Mouse (Mus musculus) embryonic fibroblast, embryonic 13.5 days (primary cell): ENCODE data around the gene Id3. TPM values are rescaled to one million over a fixed set of nuclear protein-coding genes. Genes with fewer than 3 reads are reported as not detected.
A peak's percentile ranks its signal among the peaks of the same experiment; 100 is the strongest.

ENCODE experiments used
- H3K27ac ChIP-seq: 2 replicates; pipeline ENCODE4 v1.5.1; 2012; ENCODE audit warnings: low read length, control low read depth, inconsistent platforms; ENCODE audit not compliant: insufficient read depth
- H3K4me1 ChIP-seq: 2 replicates; pipeline ENCODE4 v1.6.1; 2011; ENCODE audit warnings: low read length; ENCODE audit not compliant: control insufficient read depth, insufficient read depth
- H3K4me3 ChIP-seq: 2 replicates; pipeline ENCODE4 v1.5.1; 2011; ENCODE audit warnings: mild to moderate bottlenecking, control low read depth, low read length; ENCODE audit not compliant: insufficient read depth
- CTCF ChIP-seq: IDR thresholded peaks from 2 replicates; pipeline ENCODE4 v1.5.1; 2011; ENCODE audit warnings: mild to moderate bottlenecking, control low read depth, low read length, moderate library complexity, borderline replicate concordance; ENCODE audit not compliant: insufficient read depth
- POLR2A ChIP-seq: IDR thresholded peaks from 2 replicates; pipeline ENCODE4 v1.6.1; 2011; ENCODE audit warnings: low read depth, mild to moderate bottlenecking, control low read depth, low read length, moderate library complexity
- polyA plus RNA-seq: library from polyadenylated mRNA; stranded (reverse); fragments of >200 nt; gene quantifications from 2 replicates; pipeline ENCODE4 v1.2.4, GENCODE M21; 2011; ENCODE audit warnings: low read depth; ENCODE audit not compliant: missing spikeins, insufficient read length

The Id3 gene
- polyA plus RNA-seq, 1 experiment, result 239 TPM

GRCm38 (mm10) chr4:136177244-136177611, 33.9 kb downstream of the Id3 start:
- Histone ChIP-seq H3K27ac (no peak overlapping the region), H3K4me3 (no peak overlapping the region), H3K4me1 (peaks cover 12% of the 10 kb centered on the region; the same call in 1 of the 2 replicates)
- TF ChIP-seq POLR2A (no peak), CTCF (no peak)

GRCm38 (mm10) chr4:136177612-136178474, 34.5 kb downstream of the Id3 start:
- TF ChIP-seq POLR2A (no peak), CTCF (no peak)
- no peak overlapping the region for H3K4me3 ChIP-seq
- peaks cover 12% of the 10 kb centered on the region; the same call in 1 of the 2 replicates for H3K4me1 ChIP-seq
- no peak overlapping the region for H3K27ac ChIP-seq

- H3K27ac ChIP-seq, result no peak overlapping the region
- no peak overlapping the region for H3K4me3 ChIP-seq
- H3K4me1 ChIP-seq, result peaks cover 10% of the 10 kb centered on the region; the same call in 1 of the 2 replicates
- TF ChIP-seq POLR2A (no peak), CTCF (no peak)
These were observed 35.2 kb downstream of the Id3 start for GRCm38 (mm10) chr4:136178475-136178921.

- H3K4me1 ChIP-seq, result peaks cover 9% of the 10 kb centered on the region; the same call in 1 of the 2 replicates
- no peak overlapping the region for H3K4me3 ChIP-seq
- H3K27ac ChIP-seq, result peak overlapping the region; percentile 27; the same call in 1 of the 2 replicates
- TF ChIP-seq CTCF, result no peak
- no peak for TF ChIP-seq POLR2A
These were observed 36.2 kb downstream of the Id3 start for GRCm38 (mm10) chr4:136179456-136179855.

- H3K4me3 ChIP-seq, result no peak overlapping the region
- H3K4me1 ChIP-seq, result peaks cover 11% of the 10 kb centered on the region; the same call in 1 of the 2 replicates
- H3K27ac ChIP-seq, result peak overlapping the region; percentile 5; the same call in 1 of the 2 replicates
- TF ChIP-seq POLR2A, result no peak
- TF ChIP-seq CTCF, result peak; percentile 64; the same call in 1 of the 2 replicates
These were observed 36.7 kb downstream of the Id3 start for GRCm38 (mm10) chr4:136179998-136180397.

GRCm38 (mm10) chr4:136180408-136181330, 37.4 kb downstream of the Id3 start:
- peaks cover 16% of the 10 kb centered on the region for H3K4me1 ChIP-seq
- peak overlapping the region; percentile 5; the same call in 1 of the 2 replicates for H3K27ac ChIP-seq
- no peak for TF ChIP-seq CTCF
- TF ChIP-seq POLR2A, result peak; percentile 45; the same call in 1 of the 2 replicates
- no peak overlapping the region for H3K4me3 ChIP-seq

- Histone ChIP-seq H3K27ac (no peak overlapping the region), H3K4me1 (peaks cover 23% of the 10 kb centered on the region), H3K4me3 (no peak overlapping the region)
- no peak for TF ChIP-seq POLR2A
- TF ChIP-seq CTCF, result no peak
These were observed 38.1 kb downstream of the Id3 start for GRCm38 (mm10) chr4:136181367-136181766.

- TF ChIP-seq CTCF, result no peak
- TF ChIP-seq POLR2A, result no peak
- Histone ChIP-seq H3K4me1 (peaks cover 17% of the 10 kb centered on the region), H3K4me3 (no peak overlapping the region), H3K27ac (peak overlapping the region; percentile 81)
These were observed 42.1 kb downstream of the Id3 start for GRCm38 (mm10) chr4:136185375-136185774.

- TF ChIP-seq POLR2A (no peak), CTCF (no peak)
- Histone ChIP-seq H3K4me1 (peaks cover 17% of the 10 kb centered on the region), H3K4me3 (no peak overlapping the region), H3K27ac (peak overlapping the region; percentile 81; the same call in 1 of the 2 replicates)
These were observed 43.0 kb downstream of the Id3 start for GRCm38 (mm10) chr4:136186315-136186714.
